ENCODE assay signal across 9 mouse cellular contexts in the genomic region with DNA sequence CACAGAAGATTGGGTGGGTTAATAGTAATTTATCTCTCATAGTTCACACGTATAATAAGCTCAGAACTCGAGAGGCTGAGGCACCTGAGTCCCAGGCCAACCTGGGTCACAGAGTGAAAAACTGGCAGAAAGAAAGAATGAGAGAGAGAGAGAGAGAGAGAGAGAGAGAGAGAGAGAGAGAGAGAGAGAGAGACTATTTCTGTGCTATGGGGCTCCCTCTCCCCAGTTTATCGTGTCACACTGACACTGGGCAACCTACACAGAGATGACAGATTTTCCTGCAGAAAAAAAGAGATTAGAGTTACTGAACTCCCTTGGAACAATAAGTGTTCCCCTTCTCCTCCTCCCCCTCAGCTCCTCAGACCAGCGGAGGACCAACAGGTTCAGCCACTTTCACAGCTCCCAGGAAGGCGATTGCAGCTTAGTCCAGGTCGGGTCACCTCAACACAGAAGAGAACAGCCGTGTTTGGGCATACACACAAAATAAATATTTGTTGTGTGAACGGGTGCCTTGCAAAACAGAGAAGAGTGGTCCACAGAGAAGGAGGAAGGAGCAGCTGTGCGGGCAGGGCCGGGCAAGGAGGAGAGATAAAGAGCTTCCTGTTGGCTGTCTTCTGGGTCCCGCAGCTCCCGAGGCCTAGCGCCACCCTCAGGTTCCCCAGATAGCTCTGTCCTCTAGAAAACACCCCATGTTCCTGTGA. TPM values are rescaled to one million over a fixed set of nuclear protein-coding genes. Genes with fewer than 3 reads are reported as not detected.
A peak's percentile ranks its signal among the peaks of the same experiment; 100 is the strongest.
DNase-seq lines count a peak whose midpoint lies in the region; ATAC-seq and TF ChIP-seq lines count a peak whose summit lies in the region.
"Had no signal": no experiment of that assay in that cellular context is flagged by ENCODE, and none has a peak within 500 bp of the region (broad histone marks: within the 10 kb centered on the region; RNA-seq: fewer than 3 reads in every experiment).

No protein-coding gene starts in this region.

- TF ChIP-seq CTCF in heart, postnatal 0 days (IDR thresholded peaks at IDR 0.05; ENCODE audit: low read depth): no peak

- 6% methylated on average over 13 of the region's 13 CpGs for whole genome bisulfite sequencing in heart, postnatal 0 days
- 13% methylated on average over 13 of the region's 13 CpGs for WGBS in limb, embryonic 11.5 days
- 11% methylated on average over 13 of the region's 13 CpGs for WGBS in midbrain, embryonic 12.5 days
- WGBS in stomach, embryonic 15.5 days: 6% methylated on average over 13 of the region's 13 CpGs

- no peak for TF ChIP-seq EP300 in heart, postnatal 0 days (IDR thresholded peaks at IDR 0.05; ENCODE audit: low read depth)

- H3K4me2 ChIP-seq in heart, postnatal 0 days (ENCODE audit: low read depth, low read length): peak overlapping the region; percentile 35; the same call in 1 of the 2 replicates
- no peak overlapping the region for H3K4me2 ChIP-seq in limb, embryonic 11.5 days (ENCODE audit: low read depth, severe bottlenecking)
- H3K4me2 ChIP-seq in midbrain, embryonic 12.5 days (replicated peaks): peak overlapping the region; percentile 25
- H3K4me2 ChIP-seq in stomach, embryonic 15.5 days: peak overlapping the region; percentile 34

- no peak overlapping the region for H3K9ac ChIP-seq in heart, postnatal 0 days (replicated peaks; ENCODE audit: low read depth, low read length)
- H3K9ac ChIP-seq in limb, embryonic 11.5 days (ENCODE audit: low read length): no peak overlapping the region
- 0 out of 2 replicates have a peak overlapping the region, but pooled peaks have one; percentile 20 for H3K9ac ChIP-seq in midbrain, embryonic 12.5 days (replicated peaks)
- no peak overlapping the region for H3K9ac ChIP-seq in stomach, embryonic 15.5 days

- intact Hi-C loops in left cerebral cortex, postnatal 14 days (cut with DNase I): no loop called here
- intact Hi-C loops in left cerebral cortex, postnatal 36 days (cut with DNase I): no loop called here
- intact Hi-C loops in gastrocnemius, postnatal 36 days (cut with DNase I): no loop called here

- H3K27me3 ChIP-seq in heart, postnatal 0 days (ENCODE audit: control insufficient read depth, insufficient read depth, low read length): peaks cover 32% of the 10 kb centered on the region
- H3K27me3 ChIP-seq in limb, embryonic 11.5 days (ENCODE audit: control insufficient read depth, insufficient read depth, low read length): no peaks in the 10 kb centered on the region
- peaks cover 5% of the 10 kb centered on the region; the same call in 1 of the 2 replicates for H3K27me3 ChIP-seq in midbrain, embryonic 12.5 days
- H3K27me3 ChIP-seq in stomach, embryonic 15.5 days (replicated peaks): no peaks in the 10 kb centered on the region

- no peaks in the 10 kb centered on the region for H3K9me3 ChIP-seq in heart, postnatal 0 days (replicated peaks; ENCODE audit: control insufficient read depth, low read length)
- H3K9me3 ChIP-seq in limb, embryonic 11.5 days (ENCODE audit: control insufficient read depth, low read length): no peaks in the 10 kb centered on the region
- H3K9me3 ChIP-seq in midbrain, embryonic 12.5 days: no peaks in the 10 kb centered on the region
- no peaks in the 10 kb centered on the region for H3K9me3 ChIP-seq in stomach, embryonic 15.5 days

- no peak for ATAC-seq in heart, postnatal 0 days (ENCODE audit: insufficient read depth, low read depth)
- no peak for ATAC-seq in limb, embryonic 11.5 days (ENCODE audit: insufficient number of reproducible peaks, low FRiP score, low TSS enrichment, low read depth)
- peak; percentile 78 for ATAC-seq in midbrain, embryonic 12.5 days (ENCODE audit: low FRiP score, low read depth)
- ATAC-seq in stomach, embryonic 15.5 days (ENCODE audit: insufficient read depth, low FRiP score, low read depth): peak; percentile 93

- H3K27ac ChIP-seq in heart, postnatal 0 days (ENCODE audit: low read depth): no peak overlapping the region
- H3K27ac ChIP-seq in limb, embryonic 11.5 days (replicated peaks; ENCODE audit: low read depth, low read length): no peak overlapping the region
- H3K27ac ChIP-seq in midbrain, embryonic 12.5 days (replicated peaks): no peak overlapping the region
- peak overlapping the region; percentile 65 for H3K27ac ChIP-seq in stomach, embryonic 15.5 days

- DNase-seq in left cerebral cortex, postnatal 14 days (ENCODE audit: low spot score in 2 of 2): peak; percentile 52 to 62
- no peak for DNase-seq in left cerebral cortex, postnatal 36 days (ENCODE audit: low spot score in 2 of 2)
- peak; percentile 55 for DNase-seq in brain, adult 2 months (ENCODE audit: low read depth, low spot score)
- peak; percentile 30 for DNase-seq in heart, postnatal 0 days (ENCODE audit: low spot score)
- DNase-seq in limb, embryonic 11.5 days (ENCODE audit: low spot score): peak; percentile 37
- no peak for DNase-seq in gastrocnemius, postnatal 36 days

- no peaks in the 10 kb centered on the region for H3K36me3 ChIP-seq in heart, postnatal 0 days (replicated peaks; ENCODE audit: control insufficient read depth, insufficient read depth, low read length)
- no peaks in the 10 kb centered on the region for H3K36me3 ChIP-seq in limb, embryonic 11.5 days (ENCODE audit: control insufficient read depth, insufficient read depth, low read length)
- H3K36me3 ChIP-seq in midbrain, embryonic 12.5 days: no peaks in the 10 kb centered on the region
- H3K36me3 ChIP-seq in stomach, embryonic 15.5 days: no peaks in the 10 kb centered on the region

- no peaks in the 10 kb centered on the region for H3K4me1 ChIP-seq in heart, postnatal 0 days (ENCODE audit: control insufficient read depth, insufficient read depth)
- no peaks in the 10 kb centered on the region for H3K4me1 ChIP-seq in limb, embryonic 11.5 days (ENCODE audit: control insufficient read depth, insufficient read depth, low read length)
- no peaks in the 10 kb centered on the region for H3K4me1 ChIP-seq in midbrain, embryonic 12.5 days
- H3K4me1 ChIP-seq in stomach, embryonic 15.5 days: no peaks in the 10 kb centered on the region

- H3K4me3 ChIP-seq in heart, postnatal 0 days (ENCODE audit: low read depth, low read length): no peak overlapping the region
- no peak overlapping the region for H3K4me3 ChIP-seq in limb, embryonic 11.5 days (ENCODE audit: low read depth, low read length)
- H3K4me3 ChIP-seq in midbrain, embryonic 12.5 days: no peak overlapping the region
- no peak overlapping the region for H3K4me3 ChIP-seq in stomach, embryonic 15.5 days (replicated peaks)

RNA-seq across cellular contexts. Expression of gene Bmp8b, which starts 33.5 kb away (rescaled TPM):
- total RNA-seq in left cerebral cortex, postnatal 14 days (2021): under 1 TPM; 0.24 to 0.40 TPM
- under 1 TPM; 0.14 to 0.15 TPM for total RNA-seq in left cerebral cortex, postnatal 36 days (2021)
- total RNA-seq in heart, postnatal 0 days (2014; rRNA removed; ENCODE audit: low replicate concordance): not detected in 2 replicates
- polyA plus RNA-seq in heart, postnatal 0 days (2015; fragmentation: Nextera tagmentation; extraction: Ambion mirVana): 0.05 and 0.10 TPM in 2 replicates
- polyA plus RNA-seq in limb, embryonic 11.5 days (2014; fragmentation: Nextera tagmentation; extraction: Ambion mirVana): 0.16 and 0.17 TPM in 2 replicates
- polyA plus RNA-seq in midbrain, embryonic 12.5 days (2016; fragmentation: Nextera tagmentation; extraction: Ambion mirVana): 0.10 and 0.13 TPM in 2 replicates
- 0.54 and 0.81 TPM in 2 replicates for polyA plus RNA-seq in stomach, embryonic 15.5 days (2015; fragmentation: Nextera tagmentation; extraction: Ambion mirVana)
- total RNA-seq in gastrocnemius, postnatal 36 days (2021): not detected
- total RNA-seq: heart, postnatal 36 days had no signal

RNA-seq across cellular contexts. Expression of gene Oxct2b, which starts 44.6 kb away (rescaled TPM):
- total RNA-seq in left cerebral cortex, postnatal 14 days (2021): under 1 TPM in 1 of 2 experiments, not detected in 1; 0.30 TPM
- under 1 TPM in 1 of 2 experiments, not detected in 1; 0.34 TPM for total RNA-seq in left cerebral cortex, postnatal 36 days (2021)
- total RNA-seq in heart, postnatal 0 days (2014; rRNA removed; ENCODE audit: low replicate concordance): not detected in 2 replicates
- polyA plus RNA-seq in heart, postnatal 0 days (2015; fragmentation: Nextera tagmentation; extraction: Ambion mirVana): not detected in 2 replicates
- 0.13 TPM in 1 of 2 replicates, not detected in the other for polyA plus RNA-seq in limb, embryonic 11.5 days (2014; fragmentation: Nextera tagmentation; extraction: Ambion mirVana)
- not detected in 2 replicates for polyA plus RNA-seq in midbrain, embryonic 12.5 days (2016; fragmentation: Nextera tagmentation; extraction: Ambion mirVana)
- 0.18 and 0.30 TPM in 2 replicates for polyA plus RNA-seq in stomach, embryonic 15.5 days (2015; fragmentation: Nextera tagmentation; extraction: Ambion mirVana)
- total RNA-seq in gastrocnemius, postnatal 36 days (2021): not detected
- total RNA-seq: heart, postnatal 36 days had no signal

RNA-seq across cellular contexts. Expression of gene Trit1, which starts 55.0 kb away (rescaled TPM):
- 10 to 100 TPM; 22.8 to 22.9 TPM for total RNA-seq in left cerebral cortex, postnatal 14 days (2021)
- total RNA-seq in left cerebral cortex, postnatal 36 days (2021): 10 to 100 TPM; 18.2 to 23.5 TPM
- total RNA-seq in heart, postnatal 0 days (2014; rRNA removed; ENCODE audit: low replicate concordance): 7.2 and 13.4 TPM in 2 replicates
- polyA plus RNA-seq in heart, postnatal 0 days (2015; fragmentation: Nextera tagmentation; extraction: Ambion mirVana): 8.7 and 9.7 TPM in 2 replicates
- polyA plus RNA-seq in limb, embryonic 11.5 days (2014; fragmentation: Nextera tagmentation; extraction: Ambion mirVana): 16.7 and 21.6 TPM in 2 replicates
- polyA plus RNA-seq in midbrain, embryonic 12.5 days (2016; fragmentation: Nextera tagmentation; extraction: Ambion mirVana): 29.3 and 30.0 TPM in 2 replicates
- 18.3 and 20.4 TPM in 2 replicates for polyA plus RNA-seq in stomach, embryonic 15.5 days (2015; fragmentation: Nextera tagmentation; extraction: Ambion mirVana)
- 1 to 10 TPM; 7.7 to 7.9 TPM for total RNA-seq in gastrocnemius, postnatal 36 days (2021)

Comparison
In these comparisons a context has a peak if more than half of its experiments do, and no peak if none do; other contexts are left out.
1. DNase-seq: peak in left cerebral cortex, postnatal 14 days (2 of 2), brain, adult 2 months (single experiment), heart, postnatal 0 days (single experiment) and limb, embryonic 11.5 days (single experiment); none in left cerebral cortex, postnatal 36 days (0 of 2) and gastrocnemius, postnatal 36 days (0 of 2).
2. ATAC-seq: peak in midbrain, embryonic 12.5 days (single experiment) and stomach, embryonic 15.5 days (single experiment); none in heart, postnatal 0 days (single experiment) and limb, embryonic 11.5 days (single experiment).